Mouse (Mus musculus) myocyte (in vitro differentiated cells): ENCODE measurements around the gene Gm6526.
"Not testable (repeated sequence)": the region's sequence is repeated elsewhere in the genome, so short reads cannot be mapped to it uniquely, and the experiment has no call there.

Source experiments
- CEBPB ChIP-seq: IDR thresholded peaks from 2 replicates; pipeline ENCODE4 v1.6.1; 2011; ENCODE audit warnings: mild to moderate bottlenecking, moderate library complexity; ENCODE audit not compliant: poor library complexity, insufficient read depth, severe bottlenecking
- E2F4 ChIP-seq: IDR thresholded peaks from one replicate; pipeline ENCODE4 v1.6.1; 2011; ENCODE audit warnings: mild to moderate bottlenecking, control low read depth, moderate library complexity; ENCODE audit not compliant: insufficient read depth
- MAX ChIP-seq: IDR thresholded peaks from one replicate; pipeline ENCODE4 v1.6.1; 2011; ENCODE audit warnings: low read depth, mild to moderate bottlenecking, control low read depth
- MYOD1 ChIP-seq, 3 experiments: IDR thresholded peaks; one replicate each; pipeline ENCODE4 v1.6.1; 2011; ENCODE audit warnings: control low read depth in 2 of 3, low read depth in 2 of 3, mild to moderate bottlenecking in 2 of 3, moderate library complexity in 1 of 3; ENCODE audit not compliant: insufficient read length in 2 of 3, control insufficient read depth in 1 of 3
- POLR2A ChIP-seq: IDR thresholded peaks from one replicate; pipeline ENCODE4 v1.6.1; 2011; ENCODE audit warnings: low read depth, mild to moderate bottlenecking, control low read depth, moderate library complexity; ENCODE audit not compliant: insufficient read length
- POLR2AphosphoS2 ChIP-seq: IDR thresholded peaks from one replicate; pipeline ENCODE4 v1.6.1; 2011; ENCODE audit warnings: low read depth, control low read depth; ENCODE audit not compliant: insufficient read length

DNA sequence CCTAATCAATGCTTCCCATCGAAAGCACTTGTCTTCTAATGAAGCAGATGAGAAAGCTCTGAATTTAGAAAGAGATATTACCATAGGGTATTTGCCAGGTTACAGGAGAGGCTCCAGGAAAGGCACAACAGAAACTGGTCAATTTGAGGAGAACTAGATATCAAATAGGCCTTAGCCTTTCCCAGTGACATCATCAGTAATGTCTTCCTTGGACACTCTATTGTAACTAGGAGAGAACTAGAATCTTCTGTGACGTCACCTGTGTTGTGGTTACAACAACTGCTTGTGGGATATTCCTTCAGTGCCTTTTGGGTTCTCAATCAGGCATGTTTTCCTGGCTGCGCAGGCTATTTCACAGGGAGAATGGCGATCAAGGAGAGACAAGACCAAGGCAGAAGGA lies at the start of gene Gm6526:
- not testable (repeated sequence) for TF ChIP-seq POLR2A; POLR2AphosphoS2; E2F4; MAX; CEBPB; MYOD1 (IDR thresholded peaks at IDR 0.05; ENCODE audit: control insufficient read depth in 1 of 3, insufficient read length in 2 of 3, low read depth in 2 of 3)
